Mouse (Mus musculus): Measurements from ENCODE around the gene Mettl6. TPM values are rescaled to one million over a fixed set of nuclear protein-coding genes. Genes with fewer than 3 reads are reported as not detected.

The Mettl6 gene
- 12.1 and 12.4 TPM in 2 replicates for polyA plus RNA-seq (2021; fragmentation: Nextera tagmentation)
- long read RNA-seq, experiment 1, transcript Mettl6-201 (6 exons, 3,946 nt) = major isoform, 85 of 163 reads
- long read RNA-seq, experiment 1, transcript Mettl6-209 (5 exons, 2,388 nt) = minor isoform, 11 of 163 reads
- long read RNA-seq, experiment 1, transcript Mettl6-205 (6 exons, 2,762 nt) = minor isoform, 11 of 163 reads
- long read RNA-seq, experiment 1, transcript Mettl6-207 (5 exons, 793 nt) = minor isoform, 17 of 163 reads
- long read RNA-seq, experiment 1, partial matches to known transcripts = 13 of 163 reads
- long read RNA-seq, experiment 1, other reads (novel, unspliced or antisense) = 24 of 163 reads
- long read RNA-seq, experiment 2, transcript Mettl6-201 (6 exons, 3,946 nt) = major isoform, 11 of 28 reads
- long read RNA-seq, experiment 2, partial matches to known transcripts = 2 of 28 reads
- long read RNA-seq, experiment 2, other reads (novel, unspliced or antisense) = 7 of 28 reads

DNA sequence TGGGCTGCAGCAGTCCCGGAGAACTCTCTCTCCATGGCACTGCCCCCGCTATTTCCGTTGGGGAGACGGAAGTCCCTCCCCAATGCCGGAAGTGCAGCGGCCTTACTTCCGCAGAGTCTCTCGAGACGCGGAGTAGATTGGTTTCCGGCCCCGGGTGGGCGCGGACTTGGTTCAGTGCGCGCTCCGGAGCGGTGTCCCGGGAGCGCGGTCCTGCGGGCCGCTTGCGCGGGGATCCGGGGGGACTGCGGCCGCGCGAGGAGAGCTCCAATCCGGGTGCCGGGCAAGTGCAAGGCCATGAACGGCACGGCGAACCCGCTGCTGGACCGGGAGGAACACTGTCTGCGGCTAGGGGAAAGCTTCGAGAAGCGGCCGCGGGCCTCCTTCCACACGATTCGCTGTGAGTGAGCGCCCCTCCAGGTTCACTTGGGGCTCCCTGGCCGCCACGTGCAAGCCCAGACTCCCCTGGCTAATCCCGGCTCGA, at the start of gene Mettl6:
TSS of gene Mettl6 (minus strand) at position 66 of the 481 bp plus-strand sequence.

DNA sequence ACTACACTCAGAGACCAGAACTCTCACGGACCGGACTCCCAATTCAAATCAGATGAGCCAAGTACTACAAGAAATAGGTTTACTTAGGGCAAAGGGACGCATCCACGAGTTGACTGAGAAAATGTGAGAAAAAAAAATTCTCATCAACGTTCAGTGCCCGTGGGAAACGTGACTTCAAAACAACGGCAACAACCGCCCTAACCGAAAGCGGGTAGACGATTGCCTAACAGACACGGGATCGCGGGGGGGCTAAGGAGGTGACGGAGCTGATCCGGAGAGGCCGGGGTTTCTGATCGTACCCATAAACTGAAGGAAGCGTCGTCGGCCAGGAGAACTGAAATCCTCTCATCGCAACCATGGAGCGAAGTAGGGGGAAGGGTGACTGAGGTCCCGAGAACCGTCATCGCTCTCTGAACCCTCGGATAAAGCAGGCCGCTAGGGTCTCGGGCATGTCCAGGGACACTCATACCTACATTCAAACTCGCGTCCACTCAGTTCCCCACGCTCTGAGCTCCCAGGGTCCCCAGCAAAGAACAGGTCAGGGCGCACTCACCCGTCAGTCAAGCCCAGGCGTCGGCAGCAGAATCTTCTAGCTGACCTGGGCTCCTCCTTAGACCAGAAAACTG, 378 bp downstream of the Mettl6 start, which contains the start of gene Eaf1:
TSS of gene Eaf1 (plus strand) at position 51 of the 626 bp plus-strand sequence.

DNA sequence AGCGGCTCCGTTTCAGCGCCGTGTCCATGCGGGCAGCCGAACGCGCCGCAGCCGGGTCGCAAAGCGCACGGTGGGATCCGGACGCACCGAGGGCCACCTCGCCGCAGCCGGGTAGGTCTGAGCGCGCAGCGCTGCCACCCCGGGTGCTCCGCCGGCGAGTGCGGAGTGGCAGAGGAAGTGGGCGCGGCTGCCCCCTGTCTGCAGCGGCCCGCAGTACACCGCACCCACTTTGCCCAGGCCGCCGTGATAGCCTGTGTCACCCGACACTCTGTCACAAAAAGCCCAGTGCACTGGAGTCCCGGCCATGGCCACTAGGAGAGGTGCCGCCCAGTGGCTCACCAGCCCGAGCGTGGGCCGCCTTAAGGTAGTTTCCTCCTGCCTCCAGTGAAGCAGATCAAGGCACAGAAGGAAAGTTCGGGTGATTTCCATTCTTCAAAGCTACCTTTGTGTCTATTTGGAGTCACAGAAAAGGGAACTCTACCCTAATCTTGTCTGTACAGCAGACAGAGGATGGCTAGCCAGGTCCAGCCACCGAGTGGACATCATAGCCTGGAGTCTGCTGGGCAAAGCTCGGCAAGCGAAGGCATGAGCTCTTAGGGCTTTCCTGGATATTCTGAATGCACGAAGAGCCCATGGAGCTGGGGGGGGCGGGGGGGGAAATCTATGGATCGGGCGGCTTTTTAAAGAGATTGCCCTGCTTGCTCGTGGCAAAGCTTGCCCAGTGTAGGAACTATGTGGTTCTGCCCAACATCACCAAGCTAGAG, 58.7 kb downstream of the Mettl6 start, which contains the start of gene Sh3bp5:
TSS of gene Sh3bp5 (minus strand) at position 149 of the 764 bp plus-strand sequence.

Other genes starting within 250 kb of the Mettl6 start
- 3.6 and 3.7 TPM in 2 replicates for gene Phf7, start 243.7 kb downstream of the Mettl6 start, polyA plus RNA-seq (2021; fragmentation: Nextera tagmentation)
- gene Bap1, start 243.6 kb downstream of the Mettl6 start, polyA plus RNA-seq (2021; fragmentation: Nextera tagmentation) = 78.3 and 83.8 TPM in 2 replicates
- 2.8 and 3.2 TPM in 2 replicates for gene Dnah1, start 171.1 kb downstream of the Mettl6 start, polyA plus RNA-seq (2021; fragmentation: Nextera tagmentation)
- gene Capn7, start 158.4 kb downstream of the Mettl6 start, polyA plus RNA-seq (2021; fragmentation: Nextera tagmentation) = 14.1 and 16.4 TPM in 2 replicates
- 22.4 and 23.5 TPM in 2 replicates for gene Sh3bp5, start 59.0 kb downstream of the Mettl6 start, polyA plus RNA-seq (2021; fragmentation: Nextera tagmentation)
- 3.1 and 4.1 TPM in 2 replicates for gene Eaf1, start 641 bp downstream of the Mettl6 start, polyA plus RNA-seq (2021; fragmentation: Nextera tagmentation)
- gene Colq, start 96.3 kb upstream of the Mettl6 start, polyA plus RNA-seq (2021; fragmentation: Nextera tagmentation) = 0.82 and 0.84 TPM in 2 replicates
- not detected in 2 replicates for gene Gm49387, start 145.8 kb upstream of the Mettl6 start, polyA plus RNA-seq (2021; fragmentation: Nextera tagmentation)
- 7.2 and 8.8 TPM in 2 replicates for gene Btd, start 146.0 kb upstream of the Mettl6 start, polyA plus RNA-seq (2021; fragmentation: Nextera tagmentation)
- 7.8 and 13.5 TPM in 2 replicates for gene Hacl1, start 146.2 kb upstream of the Mettl6 start, polyA plus RNA-seq (2021; fragmentation: Nextera tagmentation)